Mouse (Mus musculus): ENCODE data around the gene Olfr972. TPM values are rescaled to one million over a fixed set of nuclear protein-coding genes. Genes with fewer than 3 reads are reported as not detected.
"Not testable (repeated sequence)": the region's sequence is repeated elsewhere in the genome, so short reads cannot be mapped to it uniquely, and the experiment has no call there.

Olfr972 gene
- not detected in 2 replicates for polyA plus RNA-seq (2014; fragmentation: Nextera tagmentation; extraction: Ambion mirVana)

- Histone ChIP-seq H3K4me2 (ENCODE audit: low read depth, severe bottlenecking) (no peak within 1 kb of the TSS), H3K4me3 (ENCODE audit: low read depth, low read length) (no peak within 1 kb of the TSS), H3K4me1 (ENCODE audit: control insufficient read depth, insufficient read depth, low read length) (no peaks in the 10 kb centered on the region), H3K27me3 (ENCODE audit: control insufficient read depth, insufficient read depth, low read length) (no peaks in the 10 kb centered on the region), H3K9ac (ENCODE audit: low read length) (no peak within 1 kb of the TSS), H3K36me3 (ENCODE audit: control insufficient read depth, insufficient read depth, low read length) (no peaks in the 10 kb centered on the region), H3K9me3 (ENCODE audit: control insufficient read depth, low read length) (no peaks in the 10 kb centered on the region), H3K27ac (replicated peaks; ENCODE audit: low read depth, low read length) (no peak within 1 kb of the TSS)
- no peak for ATAC-seq (ENCODE audit: insufficient number of reproducible peaks, low FRiP score, low TSS enrichment, low read depth)
- 77% methylated on average over 2 of the region's 2 CpGs for WGBS
- no peak for DNase-seq (ENCODE audit: low spot score)
Observed at GRCm38 (mm10) chr9:39866122-39866521, at the start of gene Olfr972. Gene Olfr972 (plus strand): TSS chr9:39866422.

GRCm38 (mm10) chr9:39836576-39836975, 29.6 kb upstream of the Olfr972 start, which contains the start of gene Olfr971:
Gene Olfr971 (plus strand): TSS chr9:39836876.
- not testable (repeated sequence) for ATAC-seq (ENCODE audit: insufficient number of reproducible peaks, low FRiP score, low TSS enrichment, low read depth); DNase-seq (ENCODE audit: low spot score); H3K4me2 ChIP-seq (ENCODE audit: low read depth, severe bottlenecking); H3K9me3 ChIP-seq (ENCODE audit: control insufficient read depth, low read length); H3K27me3 ChIP-seq (ENCODE audit: control insufficient read depth, insufficient read depth, low read length); H3K27ac ChIP-seq (replicated peaks; ENCODE audit: low read depth, low read length); H3K36me3 ChIP-seq (ENCODE audit: control insufficient read depth, insufficient read depth, low read length); H3K4me1 ChIP-seq (ENCODE audit: control insufficient read depth, insufficient read depth, low read length); H3K9ac ChIP-seq (ENCODE audit: low read length); H3K4me3 ChIP-seq (ENCODE audit: low read depth, low read length)
- 86% methylated on average over 1 of the region's 2 CpGs for WGBS

- H3K9me3 ChIP-seq (ENCODE audit: control insufficient read depth, low read length); H3K27me3 ChIP-seq (ENCODE audit: control insufficient read depth, insufficient read depth, low read length); H3K36me3 ChIP-seq (ENCODE audit: control insufficient read depth, insufficient read depth, low read length); H3K4me2 ChIP-seq (ENCODE audit: low read depth, severe bottlenecking); H3K4me3 ChIP-seq (ENCODE audit: low read depth, low read length); H3K27ac ChIP-seq (replicated peaks; ENCODE audit: low read depth, low read length); H3K9ac ChIP-seq (ENCODE audit: low read length); H3K4me1 ChIP-seq (ENCODE audit: control insufficient read depth, insufficient read depth, low read length); DNase-seq (ENCODE audit: low spot score); ATAC-seq (ENCODE audit: insufficient number of reproducible peaks, low FRiP score, low TSS enrichment, low read depth): not testable (repeated sequence)
- WGBS, result 95% methylated on average over 1 of the region's 1 CpGs
Observed at GRCm38 (mm10) chr9:39871986-39872385, 5.8 kb downstream of the Olfr972 start.

GRCm38 (mm10) chr9:39877541-39878396, 11.5 kb downstream of the Olfr972 start:
- not testable (repeated sequence) for DNase-seq (ENCODE audit: low spot score); H3K9me3 ChIP-seq (ENCODE audit: control insufficient read depth, low read length); H3K4me2 ChIP-seq (ENCODE audit: low read depth, severe bottlenecking); H3K4me3 ChIP-seq (ENCODE audit: low read depth, low read length); H3K36me3 ChIP-seq (ENCODE audit: control insufficient read depth, insufficient read depth, low read length); H3K27me3 ChIP-seq (ENCODE audit: control insufficient read depth, insufficient read depth, low read length); H3K9ac ChIP-seq (ENCODE audit: low read length); H3K4me1 ChIP-seq (ENCODE audit: control insufficient read depth, insufficient read depth, low read length); ATAC-seq (ENCODE audit: insufficient number of reproducible peaks, low FRiP score, low TSS enrichment, low read depth); H3K27ac ChIP-seq (replicated peaks; ENCODE audit: low read depth, low read length)
- WGBS, result no CpG with 5 or more reads among the region's 4 CpGs

GRCm38 (mm10) chr9:39905106-39905505, 38.9 kb downstream of the Olfr972 start:
- DNase-seq (ENCODE audit: low spot score), result no peak
- Histone ChIP-seq H3K9ac (ENCODE audit: low read length) (no peak overlapping the region), H3K4me1 (ENCODE audit: control insufficient read depth, insufficient read depth, low read length) (no peaks in the 10 kb centered on the region), H3K4me3 (ENCODE audit: low read depth, low read length) (no peak overlapping the region), H3K36me3 (ENCODE audit: control insufficient read depth, insufficient read depth, low read length) (no peaks in the 10 kb centered on the region), H3K4me2 (ENCODE audit: low read depth, severe bottlenecking) (no peak overlapping the region), H3K27me3 (ENCODE audit: control insufficient read depth, insufficient read depth, low read length) (no peaks in the 10 kb centered on the region), H3K9me3 (ENCODE audit: control insufficient read depth, low read length) (no peaks in the 10 kb centered on the region), H3K27ac (replicated peaks; ENCODE audit: low read depth, low read length) (no peak overlapping the region)
- ATAC-seq (ENCODE audit: insufficient number of reproducible peaks, low FRiP score, low TSS enrichment, low read depth), result no peak
- 79% methylated on average over 6 of the region's 6 CpGs for WGBS

GRCm38 (mm10) chr9:39907036-39907435, 40.8 kb downstream of the Olfr972 start, which contains the start of gene Olfr229:
Gene Olfr229 (plus strand): TSS chr9:39907336.
- Histone ChIP-seq H3K9me3 (ENCODE audit: control insufficient read depth, low read length) (no peaks in the 10 kb centered on the region), H3K27ac (replicated peaks; ENCODE audit: low read depth, low read length) (no peak within 1 kb of the TSS), H3K4me2 (ENCODE audit: low read depth, severe bottlenecking) (no peak within 1 kb of the TSS), H3K4me3 (ENCODE audit: low read depth, low read length) (no peak within 1 kb of the TSS), H3K4me1 (ENCODE audit: control insufficient read depth, insufficient read depth, low read length) (no peaks in the 10 kb centered on the region), H3K36me3 (ENCODE audit: control insufficient read depth, insufficient read depth, low read length) (no peaks in the 10 kb centered on the region), H3K9ac (ENCODE audit: low read length) (no peak within 1 kb of the TSS), H3K27me3 (ENCODE audit: control insufficient read depth, insufficient read depth, low read length) (no peaks in the 10 kb centered on the region)
- DNase-seq (ENCODE audit: low spot score) (no peak), ATAC-seq (ENCODE audit: insufficient number of reproducible peaks, low FRiP score, low TSS enrichment, low read depth) (no peak)
- WGBS, result 75% methylated on average over 2 of the region's 2 CpGs

- Histone ChIP-seq H3K36me3 (ENCODE audit: control insufficient read depth, insufficient read depth, low read length) (no peaks in the 10 kb centered on the region), H3K4me1 (ENCODE audit: control insufficient read depth, insufficient read depth, low read length) (no peaks in the 10 kb centered on the region), H3K4me2 (ENCODE audit: low read depth, severe bottlenecking) (no peak overlapping the region), H3K27me3 (ENCODE audit: control insufficient read depth, insufficient read depth, low read length) (no peaks in the 10 kb centered on the region), H3K9ac (ENCODE audit: low read length) (no peak overlapping the region), H3K4me3 (ENCODE audit: low read depth, low read length) (no peak overlapping the region), H3K27ac (replicated peaks; ENCODE audit: low read depth, low read length) (no peak overlapping the region), H3K9me3 (ENCODE audit: control insufficient read depth, low read length) (no peaks in the 10 kb centered on the region)
- ATAC-seq (ENCODE audit: insufficient number of reproducible peaks, low FRiP score, low TSS enrichment, low read depth) (no peak), DNase-seq (ENCODE audit: low spot score) (no peak)
- 81% methylated on average over 3 of the region's 3 CpGs for WGBS
Observed at GRCm38 (mm10) chr9:39909939-39910338, 43.7 kb downstream of the Olfr972 start.
